Mouse (Mus musculus) frontal cortex, postnatal 10 days (tissue): ENCODE measurements at regions not wholly inside any gene's neighbourhood (a gene's known extent, or its start where the extent isn't known, plus 50 kb on each side); places are given as distances from the start of the nearest gene placed in this dataset.

Experiments used
- DNase-seq, 2 experiments: peaks; one replicate each; pipeline ENCODE4 v3.0.0; 2022; ENCODE audit warnings: low spot score in 2 of 2, mixed read lengths in 1 of 2

DNA sequence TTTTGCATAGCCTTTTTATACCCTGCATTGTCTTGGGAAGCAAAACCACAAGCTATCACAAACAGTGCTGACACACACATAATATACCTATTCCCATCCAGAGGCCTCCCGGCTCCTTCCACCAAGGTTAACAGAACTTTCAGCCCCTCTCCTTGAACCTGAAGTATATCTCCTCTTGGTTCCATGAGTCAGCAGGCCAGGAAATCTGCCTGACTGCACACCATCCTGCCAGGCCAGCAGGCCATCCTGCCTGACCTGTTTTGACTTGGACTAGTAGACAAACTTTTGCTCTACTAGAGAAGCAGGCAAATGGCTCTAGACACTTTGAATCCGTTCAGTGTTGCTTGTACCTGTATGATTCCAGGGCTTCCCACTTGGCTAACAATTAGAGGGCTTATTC is 547.6 kb upstream of the N6amt1 start:
- no peak for DNase-seq

DNA sequence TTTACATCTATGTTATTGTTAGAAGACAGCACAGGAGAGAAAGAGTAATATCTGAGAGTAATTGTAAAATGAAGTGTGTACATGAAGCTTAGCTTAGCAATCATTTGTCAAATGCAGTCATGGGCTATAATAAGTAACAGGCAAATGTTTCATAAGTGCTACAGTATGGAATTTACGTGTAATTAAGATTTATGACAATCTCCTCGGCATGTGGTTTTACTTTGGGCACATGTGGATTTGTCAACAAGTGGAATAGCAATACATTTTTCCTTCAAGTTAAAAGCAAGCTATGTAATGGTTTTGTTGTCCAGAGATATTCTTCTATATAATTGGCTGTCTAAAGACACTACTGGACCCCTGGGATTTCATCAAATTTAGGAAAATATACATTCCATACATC is 577.9 kb upstream of the N6amt1 start:
- DNase-seq, result no peak

DNA sequence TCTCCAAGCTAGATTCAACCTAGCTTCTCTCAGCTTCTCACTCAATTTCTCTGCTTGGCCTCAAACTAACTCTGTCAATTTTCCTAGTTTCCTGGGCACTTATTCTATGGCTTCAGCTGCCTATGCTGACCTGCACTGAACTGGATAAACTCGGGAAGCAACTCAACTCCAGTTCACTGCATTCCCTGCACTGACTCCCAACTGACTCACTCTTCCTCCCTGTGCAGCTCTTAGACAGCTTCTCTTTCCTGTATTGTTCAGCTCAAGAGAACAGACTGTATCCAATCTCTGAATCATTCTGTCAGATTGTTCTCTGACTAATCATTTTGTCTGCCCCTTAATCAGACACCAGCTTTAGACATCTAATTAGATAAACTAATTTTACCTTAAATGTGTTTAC is 581.4 kb upstream of the N6amt1 start:
- DNase-seq, result no peak

DNA sequence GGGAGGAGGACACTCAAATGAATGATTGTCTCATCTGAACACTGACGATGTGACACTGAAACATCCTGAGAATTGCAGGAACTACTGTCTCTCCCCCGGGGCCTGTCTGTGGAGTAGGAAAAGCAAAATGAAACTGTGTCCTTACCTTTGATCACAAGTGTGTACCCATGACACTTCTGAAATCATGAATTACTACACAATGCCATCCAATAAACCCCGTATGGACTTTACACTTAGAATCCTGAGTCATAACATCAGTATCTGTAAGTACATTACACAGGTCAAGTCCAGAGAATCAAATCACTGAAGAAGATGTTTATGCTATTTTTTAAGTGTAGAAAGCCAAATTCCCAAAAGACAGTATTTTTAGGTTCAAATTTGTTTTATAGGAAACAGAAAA is 585.1 kb upstream of the N6amt1 start:
- no peak for DNase-seq

DNA sequence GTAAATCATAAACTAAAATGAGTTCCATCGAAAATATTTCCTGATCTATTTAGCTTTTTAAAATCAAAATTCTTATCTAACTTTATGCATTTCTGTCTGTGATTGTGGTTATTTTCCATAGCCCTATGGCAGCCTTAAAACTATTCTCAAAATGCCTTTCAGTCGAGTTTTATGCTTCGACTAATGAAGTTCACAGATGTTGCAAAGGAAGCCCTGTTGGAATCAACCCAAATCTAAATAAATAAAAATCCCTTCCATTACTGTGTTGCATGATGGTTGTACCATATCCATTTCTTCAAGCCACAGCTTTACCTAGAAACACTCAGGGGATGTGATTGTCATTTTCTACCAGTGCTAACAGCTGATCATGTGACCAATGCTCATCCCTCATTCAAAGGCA is 585.6 kb upstream of the N6amt1 start:
- DNase-seq, result no peak

DNA sequence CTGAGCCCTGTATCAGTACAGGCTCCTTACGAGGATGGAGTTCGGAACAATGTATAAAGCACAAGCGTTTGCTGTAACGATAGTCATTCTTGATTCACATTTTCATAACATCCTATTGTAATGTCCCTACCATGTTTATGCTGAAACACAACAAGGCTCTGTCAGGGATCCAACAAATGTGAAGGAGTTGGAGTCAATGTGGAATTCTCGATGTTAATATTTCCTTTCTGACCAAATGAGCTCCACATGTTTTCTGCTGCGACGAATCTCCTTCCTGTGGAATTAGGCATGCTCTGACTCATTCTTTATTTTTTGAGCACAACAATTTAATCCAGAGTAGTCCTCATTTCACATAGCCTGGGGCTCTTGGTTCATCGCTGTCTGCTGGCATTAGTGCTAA is 588.0 kb upstream of the N6amt1 start:
- no peak for DNase-seq

DNA sequence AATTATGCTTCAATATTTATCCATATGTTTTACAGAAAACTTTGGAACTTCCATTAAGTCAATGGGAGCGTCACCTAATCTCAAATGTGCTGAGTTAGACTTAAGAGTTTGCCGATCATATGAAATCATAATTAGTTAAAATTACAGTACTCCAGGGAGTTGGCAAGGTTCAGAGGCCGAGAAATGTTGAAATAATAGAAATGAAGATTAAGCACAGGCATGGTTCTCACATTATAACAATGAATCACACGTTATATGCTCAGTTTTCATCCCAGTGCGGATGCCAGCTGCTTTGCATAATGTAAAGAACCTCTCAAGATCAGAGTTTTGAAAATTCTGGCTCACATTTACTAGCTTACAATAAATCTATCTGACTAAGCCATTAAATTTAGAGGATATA is 612.7 kb upstream of the N6amt1 start:
- DNase-seq, result no peak

DNA sequence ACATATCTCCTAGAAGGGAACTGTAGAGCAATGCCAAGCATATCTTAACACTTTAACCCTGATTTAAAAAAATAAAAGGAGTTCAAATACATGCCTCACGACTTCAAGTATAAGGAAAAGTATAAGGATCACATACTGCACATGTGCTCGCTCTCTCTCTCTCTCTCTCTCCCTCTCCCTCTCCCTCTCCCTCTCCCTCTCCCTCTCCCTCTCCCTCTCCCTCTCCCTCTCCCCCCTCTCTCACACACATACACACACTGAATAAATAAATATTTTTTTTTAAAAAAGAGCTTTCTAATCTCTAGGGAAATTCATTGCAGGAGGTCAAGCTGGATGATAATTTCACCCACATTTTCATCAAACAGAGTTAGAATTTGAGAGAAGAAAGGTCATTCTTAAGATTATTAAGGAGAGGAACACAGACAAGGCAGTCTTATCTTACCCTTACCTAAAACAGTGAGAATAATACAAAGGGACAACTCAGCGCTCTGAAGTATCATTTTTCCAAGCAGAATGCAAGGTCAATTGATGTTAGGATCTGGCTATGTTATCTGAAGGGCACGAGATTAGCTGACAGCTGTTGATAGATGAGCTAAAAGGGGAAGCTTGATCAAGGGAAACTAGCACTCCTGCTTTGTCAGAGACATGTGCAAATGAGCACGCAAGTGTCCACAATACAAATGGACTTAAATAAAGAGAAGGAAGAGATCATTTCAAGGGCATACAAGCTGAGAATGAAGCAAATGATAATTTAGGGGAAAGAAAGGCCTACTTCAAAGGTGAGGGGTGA is 634.8 kb upstream of the N6amt1 start:
- no peak for DNase-seq

DNA sequence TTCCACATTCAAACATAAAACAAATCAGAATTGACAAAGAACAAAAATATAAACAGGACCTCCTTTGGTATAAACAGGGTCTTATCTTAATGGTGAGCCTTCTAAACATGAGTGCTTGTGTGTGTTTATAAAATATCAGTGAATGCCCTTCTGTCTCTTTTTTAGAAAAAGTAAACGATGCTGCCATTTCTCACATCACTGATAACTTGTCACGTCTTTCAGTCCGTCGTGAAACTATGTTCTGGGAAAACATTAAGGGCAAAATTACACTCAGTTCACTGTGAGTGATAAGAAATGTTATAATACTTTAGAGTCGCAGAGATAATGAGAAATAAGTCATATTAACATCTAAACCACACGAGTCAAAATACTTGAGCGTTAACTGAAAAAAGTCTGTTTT is 635.6 kb upstream of the N6amt1 start:
- DNase-seq, result no peak

DNA sequence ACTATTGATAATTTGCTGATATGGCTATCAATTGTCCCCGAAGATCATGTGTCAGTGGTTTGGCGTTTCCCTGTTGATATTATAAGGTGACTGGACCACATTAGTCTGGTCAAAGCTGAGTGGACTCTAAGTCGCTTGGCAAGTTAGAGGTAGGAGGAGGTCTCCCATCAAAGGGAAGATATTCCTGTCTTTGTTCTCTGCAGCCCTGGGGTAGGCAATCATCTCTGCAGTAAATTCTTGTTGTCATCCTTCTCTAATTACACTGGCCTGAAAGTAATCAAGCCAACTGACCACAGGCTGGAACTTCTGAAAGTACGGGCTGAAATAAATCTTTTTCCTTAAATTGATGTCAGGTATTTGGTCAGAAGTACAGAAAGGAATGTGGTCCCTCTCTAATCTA is 652.3 kb upstream of the N6amt1 start:
- DNase-seq, result no peak

DNA sequence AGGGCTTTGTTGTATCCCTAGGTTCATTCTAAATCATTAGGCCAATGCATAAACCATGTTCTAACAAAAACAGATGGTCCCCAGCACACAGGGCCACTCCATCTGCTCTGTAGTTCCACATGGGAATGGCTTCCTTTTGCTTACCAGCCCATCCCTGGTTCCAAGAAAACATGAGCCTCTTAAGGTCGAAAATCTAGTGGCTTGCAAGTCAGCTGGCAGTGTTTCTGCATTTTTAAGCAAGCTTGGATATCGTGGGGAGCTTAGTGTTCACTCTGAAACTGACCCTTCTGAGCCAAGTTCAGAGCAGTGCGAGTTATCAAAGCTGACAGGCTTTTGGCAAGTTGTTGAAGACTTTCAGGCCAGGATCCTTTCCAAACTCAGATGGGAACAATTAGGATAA is 659.5 kb upstream of the N6amt1 start:
- DNase-seq, result no peak

DNA sequence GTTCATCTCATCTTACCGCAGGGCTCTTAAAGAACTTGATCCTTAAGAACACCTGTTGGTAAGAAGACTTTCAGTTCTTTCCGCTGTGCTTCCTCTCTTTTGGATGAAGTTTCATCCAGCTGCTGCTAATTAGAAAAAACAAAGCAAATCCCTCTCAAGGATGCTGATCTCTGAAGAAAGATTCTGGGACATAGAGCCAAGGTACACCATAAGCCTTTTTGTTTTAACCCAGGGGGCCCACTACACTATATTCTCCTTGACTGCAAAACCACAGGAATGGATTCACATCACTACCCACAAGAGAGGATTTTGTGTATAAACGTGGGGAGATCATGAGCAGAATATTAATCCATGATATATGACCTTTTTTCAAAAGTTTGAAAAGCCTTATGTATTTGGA is 694.8 kb upstream of the N6amt1 start:
- no peak for DNase-seq

DNA sequence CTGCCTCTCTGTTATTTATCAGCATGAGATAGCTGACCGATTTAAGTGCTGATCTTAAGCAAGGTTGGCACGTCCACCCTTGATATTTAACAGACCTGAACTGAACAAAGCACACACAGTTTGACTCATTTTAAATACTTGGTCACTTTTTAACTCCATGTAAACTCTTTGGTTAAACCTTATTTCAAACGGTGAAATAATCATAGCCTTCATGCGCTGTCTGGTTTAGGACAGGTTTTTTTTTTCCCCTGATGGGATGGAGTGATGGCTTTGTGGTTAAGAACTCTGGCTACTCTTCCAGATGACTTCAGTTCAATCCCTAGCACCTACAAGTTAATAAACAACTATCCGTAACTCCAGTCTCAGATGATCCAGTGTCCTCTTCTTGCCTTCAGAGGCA is 706.7 kb upstream of the N6amt1 start:
- DNase-seq, result no peak

DNA sequence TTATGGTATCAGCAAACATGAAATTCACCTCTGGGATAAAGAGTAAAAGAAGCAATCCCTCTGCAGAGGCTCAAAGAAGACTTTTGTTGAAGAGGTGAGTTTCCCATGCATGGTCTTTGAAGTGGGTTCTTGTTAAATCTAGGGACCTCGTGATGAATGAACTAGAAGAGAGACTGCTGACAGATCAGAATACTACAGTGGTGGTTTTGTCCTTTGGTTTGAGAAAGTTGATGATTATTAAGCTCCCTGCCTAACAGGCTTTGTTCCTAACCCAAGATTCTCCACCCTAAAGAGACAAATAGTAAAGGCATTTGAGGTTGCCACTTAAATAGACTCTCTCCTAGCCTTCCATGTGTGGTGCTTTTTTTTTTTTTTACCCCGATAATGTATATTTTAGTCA is 707.2 kb upstream of the N6amt1 start:
- no peak for DNase-seq

DNA sequence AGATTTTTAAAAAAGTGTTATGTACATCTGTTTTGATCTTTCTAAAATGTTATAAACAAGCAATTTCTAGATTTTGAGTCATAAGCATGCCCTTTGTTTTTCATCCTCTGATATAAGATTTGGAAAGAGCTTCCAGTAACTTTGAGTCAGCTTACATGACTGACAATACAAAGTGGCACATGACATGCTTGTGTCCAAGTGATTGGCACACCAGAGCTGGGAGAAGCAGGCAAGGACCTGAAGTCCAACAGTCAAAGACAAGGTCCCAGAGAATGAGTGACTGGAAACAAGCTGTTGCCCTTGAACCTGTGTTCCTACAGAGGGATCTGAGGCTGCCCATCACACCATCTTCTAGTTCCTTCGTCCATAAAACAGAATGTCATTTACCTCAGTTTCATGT is 708.5 kb upstream of the N6amt1 start:
- no peak for DNase-seq

DNA sequence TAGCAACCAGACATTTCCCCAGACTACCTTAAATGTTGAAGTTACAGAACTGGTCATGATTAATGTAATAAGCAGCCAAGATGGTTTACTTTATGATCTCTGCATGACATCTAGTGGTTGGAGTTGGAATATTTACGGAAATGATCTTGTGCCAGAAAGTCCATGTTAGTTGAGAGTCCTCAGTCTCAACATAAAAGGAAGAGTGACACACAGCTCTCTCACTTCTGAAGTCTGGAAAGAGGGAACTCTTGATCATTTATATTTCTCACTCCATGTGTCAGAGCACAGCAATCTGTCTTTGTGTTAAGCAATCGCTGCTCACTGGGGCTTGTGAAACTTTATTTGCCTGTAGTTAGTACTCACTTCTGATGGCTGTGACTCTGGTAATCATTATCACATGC is 709.1 kb upstream of the N6amt1 start:
- DNase-seq, result peak in 1 of 2 experiments; percentile 7

DNA sequence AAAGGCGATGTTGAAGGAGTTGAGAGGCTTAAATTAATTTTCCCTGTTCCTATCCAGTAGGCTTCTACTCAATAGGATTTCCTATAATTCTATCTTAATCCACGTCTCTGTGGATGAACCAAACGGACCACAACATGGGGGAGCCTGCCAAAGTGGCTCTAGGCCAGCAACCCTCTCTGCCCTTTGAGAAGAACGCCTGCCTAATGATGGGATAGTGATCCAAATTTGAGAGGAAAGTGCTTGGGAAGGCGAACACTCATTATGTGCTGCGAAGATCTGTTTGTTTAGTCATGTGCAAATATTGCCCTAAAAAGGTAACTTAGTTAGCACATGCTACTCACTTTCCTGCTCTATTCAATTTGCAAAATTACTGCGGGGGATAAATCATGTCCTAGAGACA is 702.5 kb upstream of the Adamts5 start:
- DNase-seq, result no peak

DNA sequence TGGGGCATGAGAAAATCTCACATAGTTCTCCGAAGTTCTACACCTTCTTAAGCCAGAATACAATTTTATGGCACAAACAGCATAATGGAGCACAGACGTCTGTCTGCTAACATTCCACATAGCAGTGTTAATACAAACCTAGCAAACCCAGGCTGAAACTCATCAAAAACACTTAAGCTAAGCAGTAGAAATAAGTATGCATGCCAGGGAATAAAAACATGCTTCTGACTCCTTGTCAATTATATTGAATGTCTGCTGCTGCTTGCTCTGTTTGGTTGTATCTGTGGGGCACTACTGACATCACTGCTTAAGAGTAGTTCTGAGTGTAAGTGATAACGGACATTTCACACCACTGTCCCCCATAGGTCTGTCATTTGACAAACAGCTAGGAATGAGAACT is 693.4 kb upstream of the Adamts5 start:
- DNase-seq, result no peak

DNA sequence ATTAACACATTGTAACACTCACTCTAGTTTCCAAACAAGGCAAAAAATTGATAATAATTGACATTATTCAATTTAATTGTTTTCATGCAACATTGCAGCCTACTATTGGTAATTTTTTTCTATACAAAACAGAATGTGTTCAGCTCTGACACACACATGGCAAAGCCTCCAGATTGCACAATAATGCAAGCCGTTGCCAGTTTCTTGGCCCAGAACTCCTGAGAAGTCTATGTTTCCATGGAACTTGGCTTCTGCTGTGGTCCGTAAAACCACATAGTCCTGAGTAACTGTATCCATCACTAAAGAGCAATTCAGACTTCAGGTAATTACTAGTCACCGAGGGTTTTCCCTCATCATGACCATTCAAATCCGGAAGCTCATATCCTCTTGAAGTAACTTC is 684.4 kb upstream of the Adamts5 start:
- DNase-seq, result no peak

DNA sequence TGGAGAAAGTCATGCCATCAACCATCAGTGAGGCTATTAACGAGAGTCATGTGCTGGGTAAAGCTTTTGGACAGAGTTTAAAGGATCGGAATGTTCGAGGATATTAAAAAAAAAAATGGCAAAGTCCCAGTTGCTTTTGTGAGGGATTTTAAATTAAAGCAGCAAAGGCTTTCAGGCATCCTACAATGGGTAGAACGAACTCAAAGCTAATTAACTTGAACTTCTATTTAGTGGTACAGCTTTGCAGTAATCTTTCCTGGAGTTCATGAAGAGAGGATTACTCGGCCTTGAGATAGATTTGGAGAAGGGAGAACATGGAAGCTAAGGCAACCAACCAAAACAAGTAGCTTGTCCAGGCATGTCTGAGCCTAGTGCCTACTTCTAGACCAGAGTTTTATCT is 676.7 kb upstream of the Adamts5 start:
- DNase-seq, result no peak

DNA sequence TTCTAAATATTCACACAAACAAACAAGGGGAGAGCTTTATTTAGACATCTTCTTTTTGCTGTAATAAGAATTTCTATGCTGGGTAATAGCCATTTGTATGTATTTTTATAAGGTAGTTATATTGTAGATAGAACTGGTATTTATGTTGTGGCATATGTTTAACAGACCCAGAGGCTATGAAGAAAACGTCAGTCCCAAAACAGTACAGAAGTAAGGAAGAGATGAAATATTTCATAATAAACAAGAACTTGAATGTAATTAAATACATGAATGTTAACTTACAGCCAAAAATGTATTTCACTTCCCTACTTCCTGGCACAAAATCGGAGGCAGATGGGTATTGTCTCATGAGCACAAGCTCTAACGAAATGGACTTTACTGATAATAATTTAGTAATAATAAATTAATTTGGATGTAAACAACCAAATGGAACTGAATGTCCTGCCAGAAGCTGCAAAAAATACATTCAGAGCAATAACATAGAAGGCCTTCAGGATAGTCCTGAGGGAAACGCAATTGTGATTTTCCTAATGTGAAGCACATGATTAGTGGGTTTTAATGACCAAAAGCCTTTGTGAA is 645.9 kb upstream of the Adamts5 start:
- DNase-seq, result no peak

DNA sequence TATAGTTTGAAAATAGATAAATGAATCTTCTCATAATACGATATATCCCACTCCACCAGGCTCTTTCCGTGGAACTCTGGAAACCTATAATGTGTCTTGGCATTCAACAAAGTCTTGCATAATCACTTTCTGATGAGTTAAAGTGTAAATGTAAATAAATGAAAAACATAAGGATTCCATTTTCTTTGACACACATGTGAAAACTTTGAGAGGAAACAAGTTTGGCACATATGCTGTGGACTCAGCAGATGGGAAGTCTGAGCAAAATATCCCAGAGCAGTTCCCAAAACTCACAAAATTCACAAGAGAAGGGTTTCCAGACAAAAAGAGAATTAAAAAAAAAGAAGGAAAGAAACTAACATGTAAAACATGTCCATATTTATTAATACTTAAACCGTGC is 645.3 kb upstream of the Adamts5 start:
- no peak for DNase-seq

DNA sequence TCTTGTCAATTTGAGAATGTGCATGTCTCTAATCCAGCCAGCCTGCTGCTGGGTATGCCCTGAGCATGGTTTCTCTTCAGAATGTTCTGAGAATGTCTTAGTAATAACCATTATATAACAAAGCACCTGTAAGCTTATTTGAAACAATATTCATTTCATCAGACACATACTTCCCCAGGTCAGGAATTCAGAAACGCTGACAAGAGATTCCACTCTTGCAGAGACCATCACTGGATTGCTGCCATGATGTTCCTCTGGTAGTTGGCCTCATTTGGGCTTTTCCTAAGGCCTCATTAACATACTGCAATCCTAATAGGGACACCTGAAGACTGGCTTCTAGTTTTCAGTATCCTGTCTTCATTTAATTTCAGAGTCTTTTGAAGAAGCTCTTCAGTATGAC is 642.5 kb upstream of the Adamts5 start:
- no peak for DNase-seq

DNA sequence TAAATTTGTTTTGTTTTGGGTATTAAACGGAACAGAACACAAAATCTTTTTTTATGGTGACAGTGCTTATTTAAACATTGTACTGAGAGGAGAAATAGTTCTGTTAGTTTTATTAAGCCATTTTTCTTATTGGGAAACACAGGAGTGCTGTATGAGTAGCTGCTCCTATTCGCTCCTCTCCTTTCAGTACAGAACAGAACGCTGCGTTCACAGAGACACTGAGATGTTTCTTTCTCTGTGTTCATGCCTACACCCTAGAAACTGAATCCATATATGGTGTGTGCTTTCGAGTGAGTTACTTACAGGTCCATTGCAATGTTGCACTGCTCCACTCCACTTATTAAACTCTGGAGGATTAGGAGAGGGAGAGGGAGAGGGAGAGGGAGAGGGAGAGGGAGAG is 634.9 kb upstream of the Adamts5 start:
- DNase-seq, result no peak
